8 mouse cellular contexts compared by ENCODE assay signal in the genomic region with DNA sequence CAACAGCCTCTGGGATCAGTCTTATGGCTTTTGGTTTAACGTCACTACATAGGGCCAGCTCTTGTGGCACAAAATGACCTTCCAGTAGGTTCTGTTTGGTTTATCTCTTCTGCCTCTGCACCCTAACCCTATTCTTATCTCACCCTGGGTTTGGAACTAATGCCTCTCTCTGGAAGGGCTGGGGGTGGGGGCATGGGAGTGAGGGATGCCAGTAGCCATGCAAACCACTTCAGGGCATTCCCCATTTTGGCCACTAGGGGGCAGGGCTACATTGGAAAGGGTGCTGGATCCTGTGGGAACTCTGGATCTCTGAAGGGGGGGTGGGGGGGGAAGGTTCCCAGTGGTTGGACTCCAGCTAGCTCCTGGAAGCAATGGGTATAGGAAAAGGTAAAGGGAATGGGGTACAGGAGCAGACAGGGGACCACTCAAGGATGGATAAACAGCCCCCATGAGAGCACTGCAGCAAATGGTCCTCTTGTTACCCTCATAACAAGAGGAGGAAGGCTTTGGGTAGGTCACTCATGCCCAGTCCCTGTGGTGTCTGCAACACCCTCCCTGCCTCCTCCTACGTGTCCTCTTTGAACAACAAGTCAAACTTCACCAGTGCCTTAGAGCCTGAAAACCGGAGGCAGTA. TPM values are rescaled to one million over a fixed set of nuclear protein-coding genes. Genes with fewer than 3 reads are reported as not detected.
DNase-seq lines count a peak whose midpoint lies in the region; ATAC-seq lines count a peak whose summit lies in the region.

No protein-coding gene starts in this region.

- no peak overlapping the region for H3K27ac ChIP-seq in forebrain, embryonic 15.5 days (replicated peaks)
- no peak overlapping the region for H3K27ac ChIP-seq in hindbrain, embryonic 12.5 days

- peak; percentile 36; the same call in 1 of the 2 replicates for ATAC-seq in cerebellum, adult (ENCODE audit: insufficient number of reproducible peaks, low FRiP score, low TSS enrichment)
- peak; percentile 46 for ATAC-seq in forebrain, embryonic 15.5 days (replicated peaks)
- ATAC-seq in hindbrain, embryonic 12.5 days (ENCODE audit: low FRiP score): 0 out of 2 replicates have a peak, but pooled peaks have one; percentile 11
- ATAC-seq in erythroblast, adult 5-6 weeks (replicated peaks; ENCODE audit: low FRiP score, poor library complexity, severe bottlenecking): no peak

- H3K4me2 ChIP-seq in forebrain, embryonic 15.5 days (replicated peaks): no peak overlapping the region
- no peak overlapping the region for H3K4me2 ChIP-seq in hindbrain, embryonic 12.5 days (replicated peaks)

- no peaks in the 10 kb centered on the region for H3K27me3 ChIP-seq in forebrain, embryonic 15.5 days
- no peaks in the 10 kb centered on the region for H3K27me3 ChIP-seq in hindbrain, embryonic 12.5 days

- peaks cover 77% of the 10 kb centered on the region for H3K36me3 ChIP-seq in forebrain, embryonic 15.5 days
- H3K36me3 ChIP-seq in hindbrain, embryonic 12.5 days: peaks cover 84% of the 10 kb centered on the region

- WGBS in forebrain, embryonic 15.5 days: 76% methylated on average over 3 of the region's 3 CpGs
- WGBS in hindbrain, embryonic 12.5 days: 87% methylated on average over 3 of the region's 3 CpGs

- no peaks in the 10 kb centered on the region for H3K9me3 ChIP-seq in forebrain, embryonic 15.5 days
- no peaks in the 10 kb centered on the region for H3K9me3 ChIP-seq in hindbrain, embryonic 12.5 days (replicated peaks)

- DNase-seq in R1 (ENCODE audit: low read depth, low spot score): peak; percentile 58
- peak; percentile 70 to 80 for DNase-seq in layer of hippocampus, postnatal 14 days (ENCODE audit: low spot score in 2 of 2)
- peak; percentile 70 to 81 for DNase-seq in lung, postnatal 4 days
- DNase-seq in right cerebral cortex, postnatal 25 days: peak; percentile 59

- no peak overlapping the region for H3K9ac ChIP-seq in forebrain, embryonic 15.5 days (replicated peaks)
- no peak overlapping the region for H3K9ac ChIP-seq in hindbrain, embryonic 12.5 days

- H3K4me1 ChIP-seq in forebrain, embryonic 15.5 days: no peaks in the 10 kb centered on the region
- no peaks in the 10 kb centered on the region for H3K4me1 ChIP-seq in hindbrain, embryonic 12.5 days

- H3K4me3 ChIP-seq in forebrain, embryonic 15.5 days: no peak overlapping the region
- no peak overlapping the region for H3K4me3 ChIP-seq in hindbrain, embryonic 12.5 days

RNA-seq across cellular contexts. Expression of gene Ipo9, which starts 30.9 kb away (rescaled TPM):
- polyA plus RNA-seq in forebrain, embryonic 15.5 days (2015; fragmentation: Nextera tagmentation; extraction: Ambion mirVana): 139 and 148 TPM in 2 replicates
- polyA plus RNA-seq in hindbrain, embryonic 12.5 days (2016; fragmentation: Nextera tagmentation; extraction: Ambion mirVana): 164 and 183 TPM in 2 replicates
- 100 to 1,000 TPM; 137 to 171 TPM for total RNA-seq in layer of hippocampus, postnatal 14 days (2021)
- 7.7 and 11.0 TPM in 2 replicates for total RNA-seq in erythroblast, adult 5-6 weeks (2015; ENCODE audit: low replicate concordance)
- total RNA-seq in erythroblast, adult 5-6 weeks (2017; ENCODE audit: low replicate concordance): 13.4 and 17.2 TPM in 2 replicates

Comparison
In these comparisons a context has a peak if more than half of its experiments do, and no peak if none do; other contexts are left out.
1. RNA of gene Ipo9, which starts 30.9 kb away (total RNA-seq): 137 to 171 TPM in layer of hippocampus, postnatal 14 days; 7.7 to 17.2 TPM in erythroblast, adult 5-6 weeks; every median in the first group is over 4 times any median in the second.
2. Peak in every context shown above with its lines, with median percentiles within 50 percentile points of each other: DNase-seq.